Mouse (Mus musculus): Measurements from ENCODE around the gene Kcna4. TPM values are rescaled to one million over a fixed set of nuclear protein-coding genes. Genes with fewer than 3 reads are reported as not detected.

Kcna4 gene
- polyA plus RNA-seq, 1 experiment from 2014 or later: not detected

DNA sequence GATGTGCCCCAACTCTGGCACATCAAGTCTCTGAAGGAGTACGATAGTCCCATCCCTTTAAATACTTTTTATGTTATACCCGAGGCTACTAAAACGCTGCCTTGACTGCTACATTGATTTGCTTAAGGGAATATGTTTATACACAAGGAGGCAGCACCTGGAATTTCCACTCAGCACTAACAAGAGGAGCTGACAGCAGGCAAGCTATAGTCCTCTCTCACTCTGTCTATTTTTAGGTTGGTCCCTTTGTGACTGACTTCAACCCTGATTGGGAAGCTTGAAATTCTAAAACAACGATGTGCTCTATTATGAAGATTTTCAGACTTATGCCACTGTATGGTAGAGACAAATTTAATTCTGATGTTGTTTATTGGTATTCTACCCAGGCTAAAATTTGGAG lies 15.6 kb downstream of the Kcna4 start:
- H3K27me3 ChIP-seq (replicated peaks; ENCODE audit: control insufficient read depth, insufficient read depth, low read length): no peaks in the 10 kb centered on the region
- H3K4me1 ChIP-seq (replicated peaks; ENCODE audit: control insufficient read depth, insufficient read depth, low read length): no peaks in the 10 kb centered on the region
- no peak overlapping the region for H3K4me2 ChIP-seq
- DNase-seq (ENCODE audit: low spot score): no peak
- H3K9ac ChIP-seq (ENCODE audit: low read depth, low read length): no peak overlapping the region
- no peak for ATAC-seq (replicated peaks; ENCODE audit: low FRiP score)
- no peak overlapping the region for H3K27ac ChIP-seq (ENCODE audit: low read depth, low read length)
- H3K4me3 ChIP-seq (ENCODE audit: low read depth, low read length): no peak overlapping the region
- 78% methylated on average over 4 of the region's 4 CpGs for WGBS
- H3K9me3 ChIP-seq (ENCODE audit: control insufficient read depth, low read length): no peaks in the 10 kb centered on the region
- no peaks in the 10 kb centered on the region for H3K36me3 ChIP-seq (ENCODE audit: control insufficient read depth, insufficient read depth, low read length)

DNA sequence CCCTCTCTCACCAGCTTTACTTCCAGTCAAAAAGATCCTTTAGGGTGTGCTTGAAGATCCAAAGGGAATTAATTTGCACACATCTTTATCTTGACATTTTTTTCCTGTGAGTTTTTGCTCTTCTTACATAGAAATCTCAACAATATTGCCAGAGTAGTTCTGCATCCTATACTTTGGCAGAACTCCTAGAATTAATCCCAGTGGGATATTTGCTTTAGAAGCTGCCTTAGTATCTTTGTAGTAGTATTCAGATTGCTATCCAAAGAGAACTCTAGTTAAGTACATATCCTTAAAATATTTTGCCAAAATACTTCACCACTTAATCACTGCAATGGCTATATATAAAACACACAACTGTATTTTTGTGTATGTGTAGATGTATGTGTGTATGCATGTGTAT lies 28.2 kb downstream of the Kcna4 start:
- Histone ChIP-seq H3K9me3 (ENCODE audit: control insufficient read depth, low read length) (no peaks in the 10 kb centered on the region), H3K4me2 (no peak overlapping the region), H3K27ac (ENCODE audit: low read depth, low read length) (no peak overlapping the region), H3K4me3 (ENCODE audit: low read depth, low read length) (no peak overlapping the region), H3K36me3 (ENCODE audit: control insufficient read depth, insufficient read depth, low read length) (no peaks in the 10 kb centered on the region), H3K27me3 (replicated peaks; ENCODE audit: control insufficient read depth, insufficient read depth, low read length) (no peaks in the 10 kb centered on the region), H3K9ac (ENCODE audit: low read depth, low read length) (no peak overlapping the region), H3K4me1 (replicated peaks; ENCODE audit: control insufficient read depth, insufficient read depth, low read length) (no peaks in the 10 kb centered on the region)
- ATAC-seq (replicated peaks; ENCODE audit: low FRiP score) (no peak), DNase-seq (ENCODE audit: low spot score) (no peak)

DNA sequence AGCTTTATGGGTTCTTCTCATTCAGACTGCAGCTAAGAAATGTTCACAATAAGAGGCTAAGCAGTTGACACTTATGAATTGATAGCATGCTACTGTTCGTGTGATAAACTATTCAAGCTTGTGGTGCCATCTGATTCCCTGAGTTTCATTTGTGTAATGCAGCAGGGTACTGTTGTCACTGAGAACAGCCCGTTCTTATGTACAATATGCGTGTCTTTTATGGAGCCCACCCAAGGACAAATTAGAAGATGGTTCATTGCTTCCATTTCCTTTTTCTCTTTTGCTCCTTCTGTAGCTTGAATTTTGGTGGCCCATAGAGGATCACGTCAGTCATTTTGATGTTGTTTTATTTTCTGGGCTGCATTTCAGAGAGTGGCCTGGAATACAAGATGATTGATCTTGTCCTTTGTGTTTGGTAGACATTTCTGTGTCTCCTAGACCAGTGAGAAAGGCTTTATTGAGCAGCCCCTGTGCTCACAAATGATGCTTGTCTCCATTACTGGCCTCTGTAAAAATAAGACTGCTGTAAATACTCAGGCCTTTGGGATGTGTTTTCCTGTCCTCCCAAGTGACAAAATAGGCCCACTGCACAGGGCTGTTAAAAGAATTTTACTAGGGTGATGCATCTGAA lies 31.3 kb downstream of the Kcna4 start:
- Histone ChIP-seq H3K4me1 (replicated peaks; ENCODE audit: control insufficient read depth, insufficient read depth, low read length) (no peaks in the 10 kb centered on the region), H3K27ac (ENCODE audit: low read depth, low read length) (no peak overlapping the region), H3K4me3 (ENCODE audit: low read depth, low read length) (no peak overlapping the region), H3K4me2 (no peak overlapping the region), H3K9me3 (ENCODE audit: control insufficient read depth, low read length) (no peaks in the 10 kb centered on the region), H3K36me3 (ENCODE audit: control insufficient read depth, insufficient read depth, low read length) (no peaks in the 10 kb centered on the region), H3K27me3 (replicated peaks; ENCODE audit: control insufficient read depth, insufficient read depth, low read length) (no peaks in the 10 kb centered on the region), H3K9ac (ENCODE audit: low read depth, low read length) (no peak overlapping the region)
- 80% methylated on average over 4 of the region's 4 CpGs for WGBS
- ATAC-seq (replicated peaks; ENCODE audit: low FRiP score) (no peak), DNase-seq (ENCODE audit: low spot score) (no peak)

DNA sequence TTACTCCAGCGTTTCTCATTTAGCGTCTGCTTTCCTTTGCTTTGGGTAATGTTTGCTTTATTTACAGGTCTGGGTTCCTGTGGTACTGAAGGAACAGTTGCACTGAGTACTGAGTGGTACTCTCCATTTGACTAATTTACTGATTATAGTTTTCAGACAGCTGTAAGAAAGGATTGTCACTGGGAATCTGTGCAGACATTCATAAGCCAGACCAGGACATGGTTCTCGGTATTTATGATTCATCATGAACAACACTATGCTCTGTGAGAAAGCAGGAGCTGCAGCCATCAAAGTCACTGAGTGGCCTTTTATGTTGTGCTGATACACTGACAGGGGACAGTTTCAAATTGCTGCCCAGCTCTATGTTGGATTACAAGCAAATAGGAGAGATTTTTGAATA lies 33.7 kb downstream of the Kcna4 start:
- Histone ChIP-seq H3K9ac (ENCODE audit: low read depth, low read length) (no peak overlapping the region), H3K27me3 (replicated peaks; ENCODE audit: control insufficient read depth, insufficient read depth, low read length) (no peaks in the 10 kb centered on the region), H3K9me3 (ENCODE audit: control insufficient read depth, low read length) (no peaks in the 10 kb centered on the region), H3K4me1 (replicated peaks; ENCODE audit: control insufficient read depth, insufficient read depth, low read length) (no peaks in the 10 kb centered on the region), H3K4me2 (no peak overlapping the region), H3K4me3 (ENCODE audit: low read depth, low read length) (no peak overlapping the region), H3K27ac (ENCODE audit: low read depth, low read length) (no peak overlapping the region), H3K36me3 (ENCODE audit: control insufficient read depth, insufficient read depth, low read length) (no peaks in the 10 kb centered on the region)
- 84% methylated on average over 3 of the region's 3 CpGs for WGBS
- ATAC-seq (replicated peaks; ENCODE audit: low FRiP score) (no peak), DNase-seq (ENCODE audit: low spot score) (no peak)

DNA sequence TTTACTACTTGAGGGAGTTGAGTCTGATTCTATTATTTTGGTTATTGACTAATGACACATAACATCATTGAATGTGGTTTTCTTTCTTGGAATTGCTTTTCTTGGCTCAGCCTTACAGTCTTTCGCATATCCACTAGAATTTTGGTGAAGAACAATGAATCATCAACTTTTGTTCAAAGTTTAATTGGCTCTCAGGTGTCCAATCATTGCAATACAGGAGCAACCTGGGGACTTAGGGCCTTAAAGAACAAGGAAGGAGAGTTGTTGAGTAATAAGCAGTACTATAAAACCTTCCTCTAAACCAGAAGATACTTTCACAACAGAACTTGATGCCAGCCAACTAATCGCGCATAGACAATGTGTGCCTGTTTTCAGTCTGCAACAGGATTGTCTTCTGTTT lies 36.8 kb downstream of the Kcna4 start:
- WGBS: 98% methylated on average over 3 of the region's 3 CpGs
- Histone ChIP-seq H3K4me1 (replicated peaks; ENCODE audit: control insufficient read depth, insufficient read depth, low read length) (no peaks in the 10 kb centered on the region), H3K4me2 (no peak overlapping the region), H3K27ac (ENCODE audit: low read depth, low read length) (no peak overlapping the region), H3K9ac (ENCODE audit: low read depth, low read length) (no peak overlapping the region), H3K36me3 (ENCODE audit: control insufficient read depth, insufficient read depth, low read length) (no peaks in the 10 kb centered on the region), H3K9me3 (ENCODE audit: control insufficient read depth, low read length) (no peaks in the 10 kb centered on the region), H3K27me3 (replicated peaks; ENCODE audit: control insufficient read depth, insufficient read depth, low read length) (no peaks in the 10 kb centered on the region), H3K4me3 (ENCODE audit: low read depth, low read length) (no peak overlapping the region)
- no peak for DNase-seq (ENCODE audit: low spot score)
- ATAC-seq (replicated peaks; ENCODE audit: low FRiP score): no peak

DNA sequence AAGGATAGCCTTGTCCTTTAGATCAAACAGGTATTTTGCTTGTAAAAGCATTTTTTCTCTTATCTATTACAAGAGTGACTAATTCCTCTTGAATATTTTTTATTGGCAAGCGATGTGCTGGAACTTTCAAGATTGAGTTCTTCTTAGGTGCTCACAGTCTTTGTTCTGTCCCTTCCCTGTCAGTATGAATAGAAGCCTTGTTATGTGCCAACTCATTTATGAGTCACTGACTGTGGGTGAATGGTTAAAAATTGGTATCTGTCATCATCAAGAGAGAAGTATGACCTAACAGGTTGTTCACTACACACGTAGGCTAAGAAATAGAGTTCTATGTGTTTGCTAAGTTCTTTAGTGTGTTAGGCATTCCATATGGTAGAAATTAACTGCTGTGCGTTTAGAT lies 50.9 kb downstream of the Kcna4 start:
- Histone ChIP-seq H3K27ac (ENCODE audit: low read depth, low read length) (no peak overlapping the region), H3K27me3 (replicated peaks; ENCODE audit: control insufficient read depth, insufficient read depth, low read length) (no peaks in the 10 kb centered on the region), H3K4me2 (no peak overlapping the region), H3K4me3 (ENCODE audit: low read depth, low read length) (no peak overlapping the region), H3K9me3 (ENCODE audit: control insufficient read depth, low read length) (no peaks in the 10 kb centered on the region), H3K4me1 (replicated peaks; ENCODE audit: control insufficient read depth, insufficient read depth, low read length) (no peaks in the 10 kb centered on the region), H3K36me3 (ENCODE audit: control insufficient read depth, insufficient read depth, low read length) (no peaks in the 10 kb centered on the region), H3K9ac (ENCODE audit: low read depth, low read length) (no peak overlapping the region)
- DNase-seq (ENCODE audit: low spot score) (no peak), ATAC-seq (replicated peaks; ENCODE audit: low FRiP score) (no peak)
- WGBS: 80% methylated on average over 3 of the region's 3 CpGs

DNA sequence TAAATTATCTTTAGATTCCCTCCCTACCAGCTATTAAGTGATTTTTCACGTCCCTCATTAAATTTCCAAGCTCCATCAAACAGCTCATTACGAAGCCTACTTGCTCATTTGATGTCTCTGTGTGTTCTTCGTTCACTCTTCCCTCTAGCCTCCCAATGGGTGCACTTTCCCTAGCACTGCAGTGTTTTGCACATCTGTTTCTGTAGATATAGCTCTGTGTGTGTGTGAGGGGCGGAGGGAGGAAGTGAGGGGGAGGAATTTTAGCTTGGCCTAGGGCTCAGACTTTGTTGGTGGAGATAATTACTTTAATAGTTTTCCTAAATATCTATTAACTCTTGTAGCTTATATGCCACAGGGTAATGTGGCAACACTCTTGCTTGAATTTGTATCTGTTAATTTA lies 54.4 kb downstream of the Kcna4 start:
- Histone ChIP-seq H3K4me3 (ENCODE audit: low read depth, low read length) (no peak overlapping the region), H3K9ac (ENCODE audit: low read depth, low read length) (no peak overlapping the region), H3K4me2 (no peak overlapping the region), H3K27ac (ENCODE audit: low read depth, low read length) (no peak overlapping the region), H3K9me3 (ENCODE audit: control insufficient read depth, low read length) (no peaks in the 10 kb centered on the region), H3K27me3 (replicated peaks; ENCODE audit: control insufficient read depth, insufficient read depth, low read length) (no peaks in the 10 kb centered on the region), H3K36me3 (ENCODE audit: control insufficient read depth, insufficient read depth, low read length) (no peaks in the 10 kb centered on the region), H3K4me1 (replicated peaks; ENCODE audit: control insufficient read depth, insufficient read depth, low read length) (no peaks in the 10 kb centered on the region)
- no peak for DNase-seq (ENCODE audit: low spot score)
- no peak for ATAC-seq (replicated peaks; ENCODE audit: low FRiP score)
- WGBS: 62% methylated on average over 4 of the region's 4 CpGs

DNA sequence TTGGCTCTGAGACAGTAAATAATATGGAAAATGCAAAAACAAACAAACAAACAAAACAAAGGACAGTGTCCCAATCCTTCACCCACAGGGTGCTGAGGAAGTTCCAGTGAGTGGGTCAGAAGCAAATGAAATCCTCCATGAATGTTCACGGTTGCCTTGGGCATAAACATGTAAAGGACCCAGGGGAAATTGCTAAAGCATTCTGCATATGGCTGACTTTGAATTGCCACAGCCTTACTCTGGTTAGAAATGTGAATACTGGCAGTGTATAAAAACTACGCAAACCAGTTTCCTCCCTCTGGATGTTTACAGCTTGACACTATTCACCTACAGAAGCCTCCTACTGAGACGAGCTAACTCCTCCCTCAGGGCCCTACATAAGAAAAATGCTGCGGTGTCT lies 54.9 kb downstream of the Kcna4 start:
- H3K27ac ChIP-seq (ENCODE audit: low read depth, low read length): no peak overlapping the region
- no peaks in the 10 kb centered on the region for H3K27me3 ChIP-seq (replicated peaks; ENCODE audit: control insufficient read depth, insufficient read depth, low read length)
- no peaks in the 10 kb centered on the region for H3K9me3 ChIP-seq (ENCODE audit: control insufficient read depth, low read length)
- DNase-seq (ENCODE audit: low spot score) (no peak), ATAC-seq (replicated peaks; ENCODE audit: low FRiP score) (no peak)
- H3K36me3 ChIP-seq (ENCODE audit: control insufficient read depth, insufficient read depth, low read length): no peaks in the 10 kb centered on the region
- no peaks in the 10 kb centered on the region for H3K4me1 ChIP-seq (replicated peaks; ENCODE audit: control insufficient read depth, insufficient read depth, low read length)
- H3K4me3 ChIP-seq (ENCODE audit: low read depth, low read length): no peak overlapping the region
- 78% methylated on average over 4 of the region's 4 CpGs for whole genome bisulfite sequencing
- no peak overlapping the region for H3K9ac ChIP-seq (ENCODE audit: low read depth, low read length)
- no peak overlapping the region for H3K4me2 ChIP-seq

Measured in liver, embryonic 11.5 days (tissue).